Mouse (Mus musculus): ENCODE measurements around the gene Cables2. TPM values are rescaled to one million over a fixed set of nuclear protein-coding genes. Genes with fewer than 3 reads are reported as not detected.

Gene Cables2
- polyA plus RNA-seq, 1 experiment from 2014 or later, result 21.2 TPM

- no peaks in the 10 kb centered on the region for H3K27me3 ChIP-seq
- 92% methylated on average over 1 of the region's 1 CpGs for WGBS
- no peak overlapping the region for H3K4me2 ChIP-seq (replicated peaks)
- no peak for ATAC-seq (ENCODE audit: insufficient number of reproducible peaks, insufficient read depth, low FRiP score, low TSS enrichment)
- no peaks in the 10 kb centered on the region for H3K4me1 ChIP-seq
- H3K9ac ChIP-seq, result no peak overlapping the region
- H3K4me3 ChIP-seq, result no peak overlapping the region
- H3K27ac ChIP-seq, result no peak overlapping the region
- no peaks in the 10 kb centered on the region for H3K36me3 ChIP-seq
- no peaks in the 10 kb centered on the region for H3K9me3 ChIP-seq
Observed at GRCm38 (mm10) chr2:180208976-180209375, 64.3 kb downstream of the Cables2 start.

Small RNA genes within 50 kb of the gene (microRNA-seq; reads per million reads assigned to microRNA genes)
- 1.5 reads per million for gene Mir3091

Other genes starting within 250 kb of the Cables2 start
- 13.1 and 14.9 TPM in 2 replicates for gene Lsm14b, start 248.5 kb downstream of the Cables2 start, polyA plus RNA-seq (2016; fragmentation: Nextera tagmentation; extraction: Ambion mirVana)
- 618 and 631 TPM in 2 replicates for gene Psma7, start 231.1 kb downstream of the Cables2 start, polyA plus RNA-seq (2016; fragmentation: Nextera tagmentation; extraction: Ambion mirVana)
- gene Ss18l1, start 231.0 kb downstream of the Cables2 start, polyA plus RNA-seq (2016; fragmentation: Nextera tagmentation; extraction: Ambion mirVana), result 10.0 and 10.8 TPM in 2 replicates
- 29.0 and 30.4 TPM in 2 replicates for gene Mtg2, start 202.9 kb downstream of the Cables2 start, polyA plus RNA-seq (2016; fragmentation: Nextera tagmentation; extraction: Ambion mirVana)
- 0.20 and 0.57 TPM in 2 replicates for gene Hrh3, start 169.0 kb downstream of the Cables2 start, polyA plus RNA-seq (2016; fragmentation: Nextera tagmentation; extraction: Ambion mirVana)
- gene Osbpl2, start 154.2 kb downstream of the Cables2 start, polyA plus RNA-seq (2016; fragmentation: Nextera tagmentation; extraction: Ambion mirVana), result 40.9 and 41.8 TPM in 2 replicates
- gene Adrm1, start 102.0 kb downstream of the Cables2 start, polyA plus RNA-seq (2016; fragmentation: Nextera tagmentation; extraction: Ambion mirVana), result 202 and 204 TPM in 2 replicates
- gene Lama5, start 47.6 kb downstream of the Cables2 start, polyA plus RNA-seq (2016; fragmentation: Nextera tagmentation; extraction: Ambion mirVana), result 14.2 and 16.7 TPM in 2 replicates
- 523 and 574 TPM in 2 replicates for gene Rps21, start 16.1 kb downstream of the Cables2 start, polyA plus RNA-seq (2016; fragmentation: Nextera tagmentation; extraction: Ambion mirVana)
- gene Rbbp8nl, start 16.4 kb upstream of the Cables2 start, polyA plus RNA-seq (2016; fragmentation: Nextera tagmentation; extraction: Ambion mirVana), result 0.77 and 1.3 TPM in 2 replicates
- 0.09 TPM in 2 replicates for gene Gata5, start 61.2 kb upstream of the Cables2 start, polyA plus RNA-seq (2016; fragmentation: Nextera tagmentation; extraction: Ambion mirVana)
- 2.0 and 2.4 TPM in 2 replicates for gene Slco4a1, start 182.7 kb upstream of the Cables2 start, polyA plus RNA-seq (2016; fragmentation: Nextera tagmentation; extraction: Ambion mirVana)
- 0.25 and 0.55 TPM in 2 replicates for gene Ntsr1, start 226.5 kb upstream of the Cables2 start, polyA plus RNA-seq (2016; fragmentation: Nextera tagmentation; extraction: Ambion mirVana)

All from embryonic facial prominence, embryonic 12.5 days (tissue).